Mouse (Mus musculus) limb, embryonic 15.5 days (tissue): ENCODE results near the gene Ppt2. TPM values are rescaled to one million over a fixed set of nuclear protein-coding genes. Genes with fewer than 3 reads are reported as not detected.

Experiments used
- ATAC-seq: fragments of 200-750 bp; cut with Nextera tagmentation; 2 replicates; pipeline ENCODE4 v1.8.0; 2017; ENCODE audit warnings: low read depth, moderate TSS enrichment; ENCODE audit not compliant: insufficient number of reproducible peaks, low FRiP score, low TSS enrichment
- H3K27ac ChIP-seq: fragments of 300-500 bp; sonication (generic); 2 replicates; pipeline ENCODE4 v1.5.1; 2015; ENCODE audit warnings: moderate library complexity, mild to moderate bottlenecking, inconsistent platforms
- H3K27me3 ChIP-seq: fragments of 300-500 bp; sonication (generic); 2 replicates; pipeline ENCODE4 v1.6.1; 2015; ENCODE audit warnings: inconsistent platforms
- H3K36me3 ChIP-seq: fragments of 300-500 bp; sonication (generic); 2 replicates; pipeline ENCODE4 v1.6.1; 2015; ENCODE audit warnings: inconsistent platforms
- H3K4me1 ChIP-seq: fragments of 300-500 bp; sonication (generic); 2 replicates; pipeline ENCODE4 v1.6.1; 2015; ENCODE audit warnings: inconsistent platforms
- H3K4me2 ChIP-seq: fragments of 300-500 bp; sonication (generic); 2 replicates; pipeline ENCODE4 v1.6.1; 2015; ENCODE audit warnings: mild to moderate bottlenecking, inconsistent platforms
- H3K4me3 ChIP-seq: fragments of 300-500 bp; sonication (generic); 2 replicates; pipeline ENCODE4 v1.5.1; 2015; ENCODE audit warnings: mild to moderate bottlenecking, inconsistent platforms
- H3K9ac ChIP-seq: fragments of 300-500 bp; sonication (generic); 2 replicates; pipeline ENCODE4 v1.6.1; 2015; ENCODE audit warnings: inconsistent platforms
- H3K9me3 ChIP-seq: fragments of 300-500 bp; sonication (generic); 2 replicates; pipeline ENCODE4 v1.6.1; 2016; ENCODE audit warnings: inconsistent platforms
- WGBS: fragments of 180-500 bp; shearing (Covaris S2); methylation state at CpG from one replicate; pipeline ENCODE4 v1.1.7; 2015; 5-methylcytosine and 5-hydroxymethylcytosine counted together
- polyA plus RNA-seq: library from polyadenylated mRNA; unstranded; fragments of >200 nt; fragmentation: Nextera tagmentation; extraction: Ambion mirVana; gene quantifications from 2 replicates; pipeline ENCODE4 v1.2.1, GENCODE M21; 2015

Ppt2 gene
- polyA plus RNA-seq, result 26.8 and 29.9 TPM in 2 replicates

DNA sequence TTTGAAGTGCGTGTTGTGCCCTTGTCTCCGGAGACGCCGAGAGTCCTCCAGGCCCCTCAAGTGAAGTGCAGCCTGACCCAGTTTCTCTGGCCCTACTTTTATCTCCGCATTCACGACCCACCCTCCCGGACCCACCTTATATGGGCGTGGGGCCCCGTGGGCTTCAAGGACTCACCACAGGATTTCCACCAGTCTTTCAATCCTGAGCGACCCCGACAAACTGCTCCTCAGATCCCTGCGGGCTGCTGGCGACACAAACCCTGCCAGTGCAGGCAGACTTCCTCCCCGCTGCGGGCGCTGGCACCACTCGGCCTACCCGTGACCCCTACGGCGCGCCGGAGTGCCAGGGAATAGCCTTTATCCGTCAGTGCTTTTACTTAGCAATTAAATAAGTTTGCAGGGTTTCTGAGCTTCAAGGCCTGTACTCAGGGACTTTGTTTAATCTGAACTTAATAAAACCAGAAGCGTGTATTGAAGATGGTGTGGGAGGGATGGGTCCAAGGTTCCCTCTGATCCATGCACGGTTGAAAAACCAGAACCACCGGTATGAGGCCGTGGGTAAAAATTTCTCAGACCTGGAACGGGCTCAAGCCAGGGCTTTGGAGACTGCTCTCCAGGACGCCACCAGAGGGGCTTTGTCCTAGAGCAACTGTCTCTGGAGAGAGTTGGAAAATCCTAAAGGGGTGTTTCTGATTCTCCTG is at the start of gene Ppt2:
Ppt2 (minus strand) TSS at position 568 of the 701 bp plus-strand sequence.
- ATAC-seq, result no peak
- Histone ChIP-seq H3K4me1 (peaks cover 61% of the 10 kb centered on the region), H3K36me3 (peaks cover 19% of the 10 kb centered on the region)

DNA sequence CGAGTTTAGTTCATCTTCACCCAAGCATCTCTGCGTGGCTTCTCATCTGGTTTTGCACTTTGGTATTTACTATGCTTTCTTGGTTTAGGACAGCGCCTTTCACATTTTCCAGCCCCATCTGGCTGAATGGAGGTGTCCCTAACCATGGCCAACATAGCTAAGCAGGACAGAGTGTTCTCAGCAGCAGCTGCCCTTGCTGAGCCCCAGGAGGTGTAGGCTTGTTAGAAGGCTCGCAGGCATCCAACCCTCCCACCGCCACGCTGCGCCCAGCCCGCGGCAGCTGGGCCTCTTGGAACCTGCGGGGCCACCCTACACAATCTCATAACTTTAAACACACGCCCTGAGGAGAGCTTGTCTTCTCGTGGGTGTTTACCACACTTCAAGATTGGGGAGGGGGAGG is 48.4 kb upstream of the Ppt2 start:
- Histone ChIP-seq H3K4me2 (no peak overlapping the region), H3K27me3 (peaks cover 89% of the 10 kb centered on the region), H3K4me1 (peaks cover 14% of the 10 kb centered on the region), H3K27ac (no peak overlapping the region), H3K9ac (no peak overlapping the region), H3K9me3 (no peaks in the 10 kb centered on the region), H3K36me3 (no peaks in the 10 kb centered on the region), H3K4me3 (no peak overlapping the region)
- WGBS, result 56% methylated on average over 12 of the region's 12 CpGs
- ATAC-seq, result no peak

More for the DNA sequence above, at the start of gene Ppt2:
- 4% methylated on average over 29 of the region's 29 CpGs for WGBS
- Histone ChIP-seq H3K4me3 (peak within 1 kb of the TSS; percentile 78), H3K9ac (peak within 1 kb of the TSS; percentile 65), H3K27ac (peak within 1 kb of the TSS; percentile 96), H3K4me2 (peak within 1 kb of the TSS; percentile 90), H3K27me3 (peaks cover 32% of the 10 kb centered on the region), H3K9me3 (no peaks in the 10 kb centered on the region)

DNA sequence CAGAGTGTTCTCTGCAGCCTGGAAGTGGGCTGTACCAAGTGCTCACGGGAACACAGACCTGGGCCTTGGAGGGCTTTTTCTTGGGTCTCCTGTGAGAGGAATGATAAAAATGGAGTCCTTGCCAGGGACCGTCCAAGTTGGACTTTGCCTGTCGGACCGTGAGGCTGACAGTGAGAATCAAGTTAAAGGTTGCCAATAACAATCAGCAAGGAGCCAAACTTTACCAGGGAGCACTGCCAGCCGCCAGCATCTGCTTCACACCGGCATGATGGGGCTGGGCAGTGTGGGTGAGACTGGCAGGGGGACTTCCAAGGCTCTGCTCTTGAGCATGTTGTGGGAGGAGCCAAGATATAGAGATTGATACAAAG is 47.8 kb upstream of the Ppt2 start:
- ATAC-seq, result no peak
- 61% methylated on average over 6 of the region's 6 CpGs for WGBS
- H3K4me3 ChIP-seq, result no peak overlapping the region
- no peak overlapping the region for H3K9ac ChIP-seq
- no peaks in the 10 kb centered on the region for H3K9me3 ChIP-seq
- H3K27me3 ChIP-seq, result peaks cover 89% of the 10 kb centered on the region
- H3K4me2 ChIP-seq, result no peak overlapping the region
- H3K4me1 ChIP-seq, result peaks cover 15% of the 10 kb centered on the region
- H3K27ac ChIP-seq, result no peak overlapping the region
- H3K36me3 ChIP-seq, result no peaks in the 10 kb centered on the region

GRCm38 (mm10) chr17:34675205-34676092 is 47.1 kb upstream of the Ppt2 start:
- Histone ChIP-seq H3K27ac (no peak overlapping the region), H3K4me3 (no peak overlapping the region), H3K36me3 (no peaks in the 10 kb centered on the region), H3K4me2 (no peak overlapping the region), H3K9me3 (no peaks in the 10 kb centered on the region), H3K27me3 (peaks cover 92% of the 10 kb centered on the region), H3K9ac (no peak overlapping the region), H3K4me1 (peaks cover 15% of the 10 kb centered on the region)
- no peak for ATAC-seq
- WGBS, result 66% methylated on average over 13 of the region's 13 CpGs

DNA sequence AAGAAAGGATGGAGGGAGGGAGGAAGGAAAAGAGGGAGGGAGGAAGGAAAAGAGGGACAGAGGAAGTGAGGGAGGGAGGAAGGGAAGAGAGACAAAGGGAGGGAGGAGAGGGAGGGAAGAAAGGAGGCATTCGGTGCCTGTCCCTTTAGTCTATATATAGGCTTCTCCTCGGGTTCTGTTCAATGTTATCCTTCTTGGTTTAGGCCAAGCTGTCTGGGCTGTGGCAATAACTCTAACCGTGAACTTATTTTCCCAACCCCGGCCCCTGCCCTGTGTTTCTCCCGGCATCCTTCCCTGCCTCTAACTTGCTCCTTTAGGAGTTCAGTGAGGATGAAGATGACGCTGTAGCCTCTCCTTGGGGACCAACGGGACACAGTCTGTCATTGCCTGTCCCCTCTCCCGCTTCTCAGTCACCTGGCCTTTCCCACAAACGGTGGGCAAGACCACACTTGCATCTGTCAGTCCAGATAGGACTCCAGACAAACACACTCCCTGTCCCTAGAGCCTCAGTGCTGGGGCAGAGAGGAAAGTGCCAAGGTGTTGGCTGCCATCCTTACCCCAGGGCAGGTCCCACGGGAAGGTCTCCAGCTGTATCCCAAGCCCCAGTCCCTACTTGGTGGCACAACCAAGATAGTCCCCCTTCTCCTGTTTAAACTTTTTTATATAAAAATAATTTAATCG is 46.4 kb upstream of the Ppt2 start:
- peaks cover 92% of the 10 kb centered on the region for H3K27me3 ChIP-seq
- no peak for ATAC-seq
- no peak overlapping the region for H3K4me2 ChIP-seq
- peaks cover 15% of the 10 kb centered on the region for H3K4me1 ChIP-seq
- 57% methylated on average over 11 of the region's 11 CpGs for WGBS
- H3K9me3 ChIP-seq, result no peaks in the 10 kb centered on the region
- H3K4me3 ChIP-seq, result no peak overlapping the region
- no peak overlapping the region for H3K9ac ChIP-seq
- no peak overlapping the region for H3K27ac ChIP-seq
- no peaks in the 10 kb centered on the region for H3K36me3 ChIP-seq

DNA sequence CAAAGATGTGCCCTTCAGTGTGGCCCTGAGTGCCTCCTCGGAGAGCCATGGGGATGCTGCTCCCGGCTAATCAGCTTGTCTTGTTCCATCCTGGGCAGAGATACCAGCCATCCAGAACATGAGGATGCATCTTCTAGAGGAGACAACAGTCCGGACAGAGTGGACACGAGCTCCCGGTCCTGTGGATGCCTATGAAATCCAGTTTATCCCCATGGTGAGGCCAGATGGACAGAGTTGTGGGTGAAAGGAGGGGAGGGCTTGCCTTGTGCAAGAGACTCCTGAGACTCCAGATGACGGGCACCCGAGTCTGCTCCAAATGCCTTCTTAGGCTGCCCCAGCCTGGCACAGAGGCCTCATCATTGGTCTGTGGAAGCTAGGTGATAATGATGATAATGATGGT is 44.8 kb upstream of the Ppt2 start:
- H3K36me3 ChIP-seq, result no peaks in the 10 kb centered on the region
- no peak overlapping the region for H3K4me2 ChIP-seq
- H3K27ac ChIP-seq, result no peak overlapping the region
- 85% methylated on average over 7 of the region's 7 CpGs for WGBS
- H3K9me3 ChIP-seq, result no peaks in the 10 kb centered on the region
- peaks cover 15% of the 10 kb centered on the region for H3K4me1 ChIP-seq
- ATAC-seq, result no peak
- H3K9ac ChIP-seq, result no peak overlapping the region
- no peak overlapping the region for H3K4me3 ChIP-seq
- H3K27me3 ChIP-seq, result peaks cover 78% of the 10 kb centered on the region

- Histone ChIP-seq H3K4me3 (peak overlapping the region; percentile 35), H3K4me2 (peak overlapping the region; percentile 54), H3K27ac (no peak overlapping the region), H3K36me3 (no peaks in the 10 kb centered on the region), H3K9ac (no peak overlapping the region), H3K4me1 (peaks cover 15% of the 10 kb centered on the region), H3K27me3 (peaks cover 78% of the 10 kb centered on the region), H3K9me3 (0 out of 2 replicates have a peak, but pooled peaks cover 3% of the 10 kb centered on the region)
- 31% methylated on average over 49 of the region's 49 CpGs for WGBS
- no peak for ATAC-seq
These were observed 44.0 kb upstream of the Ppt2 start for GRCm38 (mm10) chr17:34672246-34672792.

DNA sequence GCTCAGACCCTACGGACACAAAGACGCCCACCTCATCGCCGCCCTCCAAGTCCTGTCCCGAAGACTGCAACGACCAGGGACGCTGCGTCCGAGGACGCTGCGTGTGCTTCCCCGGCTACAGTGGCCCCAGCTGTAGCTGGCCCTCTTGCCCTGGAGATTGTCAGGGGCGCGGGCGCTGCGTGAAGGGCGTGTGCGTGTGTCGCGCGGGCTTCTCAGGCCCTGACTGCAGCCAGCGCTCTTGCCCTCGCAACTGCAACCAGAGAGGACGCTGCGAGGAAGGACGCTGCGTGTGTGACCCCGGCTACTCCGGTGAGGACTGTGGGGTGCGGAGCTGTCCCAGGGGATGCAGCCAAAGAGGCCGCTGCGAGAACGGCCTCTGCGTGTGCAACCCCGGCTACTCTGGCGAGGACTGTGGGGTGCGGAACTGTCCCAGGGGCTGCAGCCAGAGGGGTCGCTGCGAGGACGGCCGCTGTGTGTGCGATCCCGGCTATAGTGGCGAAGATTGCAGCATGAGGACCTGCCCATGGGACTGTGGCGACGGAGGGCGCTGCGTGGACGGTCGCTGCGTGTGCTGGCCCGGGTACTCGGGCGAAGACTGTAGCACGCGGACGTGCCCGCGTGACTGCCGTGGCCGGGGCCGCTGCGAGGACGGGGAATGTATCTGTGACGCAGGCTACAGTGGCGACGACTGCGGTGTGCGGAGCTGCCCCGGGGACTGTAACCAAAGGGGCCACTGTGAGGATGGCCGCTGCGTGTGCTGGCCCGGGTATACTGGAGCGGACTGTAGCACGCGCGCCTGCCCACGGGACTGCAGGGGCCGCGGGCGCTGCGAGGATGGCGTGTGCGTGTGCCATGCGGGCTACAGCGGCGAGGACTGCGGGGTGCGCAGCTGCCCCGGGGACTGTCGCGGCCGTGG is 43.1 kb upstream of the Ppt2 start:
- peaks cover 70% of the 10 kb centered on the region for H3K27me3 ChIP-seq
- peak overlapping the region; percentile 35 for H3K4me3 ChIP-seq
- no peaks in the 10 kb centered on the region for H3K36me3 ChIP-seq
- H3K4me2 ChIP-seq, result peak overlapping the region; percentile 54
- ATAC-seq, result no peak
- H3K9me3 ChIP-seq, result 0 out of 2 replicates have a peak, but pooled peaks cover 3% of the 10 kb centered on the region
- 11% methylated on average over 93 of the region's 93 CpGs for WGBS
- peaks cover 15% of the 10 kb centered on the region for H3K4me1 ChIP-seq
- H3K27ac ChIP-seq, result no peak overlapping the region
- peak overlapping the region; percentile 11; the same call in 1 of the 2 replicates for H3K9ac ChIP-seq

DNA sequence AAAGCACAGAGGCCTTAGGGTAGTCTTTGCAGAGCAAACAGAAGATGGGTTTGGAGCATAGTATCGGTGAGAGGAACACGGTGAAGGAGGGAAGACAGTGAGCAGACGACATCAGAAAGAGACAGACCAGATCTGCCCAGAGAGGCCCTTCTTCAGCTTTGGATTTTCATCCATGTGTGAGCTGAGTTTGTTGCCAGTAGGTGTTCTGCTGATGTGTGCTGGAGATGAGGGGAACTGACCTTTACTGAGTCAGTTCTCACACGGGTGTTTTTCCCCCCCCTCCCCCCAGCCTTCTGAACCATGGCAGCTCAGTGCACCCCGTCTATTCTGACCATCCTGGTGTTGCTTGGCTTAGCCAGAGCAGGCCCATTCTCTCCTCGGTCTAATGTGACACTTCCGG is 41.9 kb upstream of the Ppt2 start, which contains the start of gene Tnxb:
Tnxb (plus strand) TSS at position 301 of the 400 bp plus-strand sequence.
- no peak for ATAC-seq
- Histone ChIP-seq H3K4me3 (peak within 1 kb of the TSS; percentile 35), H3K9ac (peak within 1 kb of the TSS; percentile 11; the same call in 1 of the 2 replicates), H3K27me3 (peaks cover 61% of the 10 kb centered on the region), H3K9me3 (0 out of 2 replicates have a peak, but pooled peaks cover 3% of the 10 kb centered on the region), H3K27ac (no peak within 1 kb of the TSS), H3K4me2 (peak within 1 kb of the TSS; percentile 54), H3K36me3 (no peaks in the 10 kb centered on the region), H3K4me1 (peaks cover 15% of the 10 kb centered on the region)
- 62% methylated on average over 7 of the region's 7 CpGs for WGBS

DNA sequence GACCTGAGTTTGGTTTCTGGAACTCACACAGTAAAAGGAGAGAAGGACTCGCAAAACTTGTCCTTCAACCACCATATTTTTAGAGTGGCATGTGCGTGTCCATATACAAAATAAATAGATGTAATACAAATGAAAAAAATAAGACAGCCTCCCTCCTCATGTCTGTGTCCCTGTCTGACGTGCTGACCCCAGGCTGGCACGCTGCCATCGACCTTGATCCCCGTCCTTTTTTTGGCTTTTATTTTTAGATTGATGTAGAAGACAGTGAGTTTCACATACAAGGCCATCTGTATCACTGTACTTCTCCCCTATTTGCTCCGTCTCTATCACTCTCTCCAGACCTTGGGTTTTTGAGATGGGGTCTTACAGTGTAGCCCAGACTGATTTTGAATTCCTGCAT is 36.2 kb upstream of the Ppt2 start:
- Histone ChIP-seq H3K27ac (no peak overlapping the region), H3K4me3 (no peak overlapping the region), H3K27me3 (peaks cover 51% of the 10 kb centered on the region), H3K9me3 (0 out of 2 replicates have a peak, but pooled peaks cover 3% of the 10 kb centered on the region), H3K4me2 (no peak overlapping the region), H3K9ac (no peak overlapping the region), H3K36me3 (no peaks in the 10 kb centered on the region), H3K4me1 (peaks cover 16% of the 10 kb centered on the region)
- 73% methylated on average over 7 of the region's 7 CpGs for WGBS
- ATAC-seq, result no peak
